Mouse (Mus musculus): ENCODE results near the gene Stpg3. TPM values are rescaled to one million over a fixed set of nuclear protein-coding genes. Genes with fewer than 3 reads are reported as not detected.

The Stpg3 gene
- polyA plus RNA-seq, 1 experiment from 2014 or later: not detected

DNA sequence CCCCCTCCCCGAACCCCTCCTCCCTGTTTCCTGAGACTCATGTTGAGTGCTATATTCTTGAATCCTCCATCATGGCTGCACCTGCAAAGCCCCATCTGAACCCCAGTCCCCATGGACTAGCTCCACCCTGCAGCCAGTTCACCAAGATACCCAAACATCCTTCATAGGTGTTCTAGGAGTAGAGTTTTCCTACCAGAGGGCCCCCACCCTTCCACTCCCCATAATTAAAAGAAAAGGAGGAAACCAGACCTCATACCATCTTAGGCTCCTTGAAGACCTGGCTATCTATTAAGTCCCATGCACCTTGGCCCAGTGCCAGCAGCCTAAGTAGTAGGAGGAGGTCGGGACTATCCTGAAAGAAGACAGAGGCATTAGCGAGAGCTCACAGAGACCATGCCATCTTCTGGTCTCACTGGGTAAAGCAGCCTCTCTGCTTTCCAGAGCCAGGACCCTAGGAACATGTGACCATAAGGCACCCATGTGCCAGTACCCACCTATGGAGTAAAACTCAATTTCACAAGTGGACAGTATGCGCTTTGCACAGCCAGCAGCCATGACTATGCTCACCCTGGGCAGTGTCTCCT is 10.7 kb downstream of the Stpg3 start:
- ATAC-seq: no peak
- H3K36me3 ChIP-seq (ENCODE audit: control insufficient read depth, insufficient read depth, low read length): peaks cover 54% of the 10 kb centered on the region
- 60% methylated on average over 4 of the region's 4 CpGs for WGBS

DNA sequence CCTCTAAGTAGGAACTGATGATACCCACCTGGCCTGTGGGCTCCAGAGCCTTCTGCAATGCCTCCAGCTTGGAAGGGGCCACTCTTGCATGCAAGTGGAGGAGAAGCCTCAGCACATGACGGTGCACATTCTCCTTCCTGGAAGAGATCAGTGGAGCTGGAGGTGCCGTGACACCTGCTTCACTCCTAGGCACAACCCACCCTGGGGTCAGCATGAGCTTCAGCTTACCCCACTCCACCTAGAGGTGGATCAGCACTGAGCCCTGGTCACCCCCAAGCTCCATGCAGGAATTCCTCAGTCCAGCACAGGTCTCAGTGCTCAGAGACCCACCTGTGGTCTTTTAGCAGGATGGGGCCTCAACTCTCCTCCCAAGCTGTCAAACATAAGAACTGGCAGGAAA is 13.8 kb downstream of the Stpg3 start:
- no peak for ATAC-seq
- peaks cover 11% of the 10 kb centered on the region for H3K27me3 ChIP-seq (replicated peaks; ENCODE audit: control insufficient read depth, insufficient read depth, low read length)
- whole genome bisulfite sequencing: 97% methylated on average over 2 of the region's 2 CpGs
- H3K9me3 ChIP-seq (ENCODE audit: control insufficient read depth, low read length): no peaks in the 10 kb centered on the region
- no peak overlapping the region for H3K4me3 ChIP-seq (ENCODE audit: low read length)
- no peaks in the 10 kb centered on the region for H3K4me1 ChIP-seq (ENCODE audit: control insufficient read depth, insufficient read depth, low read depth, low read length)
- peaks cover 45% of the 10 kb centered on the region for H3K36me3 ChIP-seq (ENCODE audit: control insufficient read depth, insufficient read depth, low read length)
- no peak overlapping the region for H3K27ac ChIP-seq (ENCODE audit: low read depth, low read length)
- no peak overlapping the region for H3K9ac ChIP-seq (ENCODE audit: low read depth, low read length)
- H3K4me2 ChIP-seq (ENCODE audit: low read length): no peak overlapping the region

More for the DNA sequence above, 10.7 kb downstream of the Stpg3 start:
- H3K4me3 ChIP-seq (ENCODE audit: low read length): no peak overlapping the region
- no peaks in the 10 kb centered on the region for H3K27me3 ChIP-seq (replicated peaks; ENCODE audit: control insufficient read depth, insufficient read depth, low read length)
- no peak overlapping the region for H3K4me2 ChIP-seq (ENCODE audit: low read length)
- H3K9ac ChIP-seq (ENCODE audit: low read depth, low read length): no peak overlapping the region
- H3K4me1 ChIP-seq (ENCODE audit: control insufficient read depth, insufficient read depth, low read depth, low read length): peaks cover 4% of the 10 kb centered on the region
- H3K9me3 ChIP-seq (ENCODE audit: control insufficient read depth, low read length): no peaks in the 10 kb centered on the region
- no peak overlapping the region for H3K27ac ChIP-seq (ENCODE audit: low read depth, low read length)

GRCm38 (mm10) chr2:25197946-25198345 is 16.5 kb downstream of the Stpg3 start:
- H3K4me1 ChIP-seq (ENCODE audit: control insufficient read depth, insufficient read depth, low read depth, low read length): no peaks in the 10 kb centered on the region
- H3K27ac ChIP-seq (ENCODE audit: low read depth, low read length): no peak overlapping the region
- peaks cover 29% of the 10 kb centered on the region for H3K36me3 ChIP-seq (ENCODE audit: control insufficient read depth, insufficient read depth, low read length)
- H3K9me3 ChIP-seq (ENCODE audit: control insufficient read depth, low read length): no peaks in the 10 kb centered on the region
- no peak overlapping the region for H3K9ac ChIP-seq (ENCODE audit: low read depth, low read length)
- no peak overlapping the region for H3K4me2 ChIP-seq (ENCODE audit: low read length)
- H3K27me3 ChIP-seq (replicated peaks; ENCODE audit: control insufficient read depth, insufficient read depth, low read length): peaks cover 23% of the 10 kb centered on the region
- ATAC-seq: no peak
- no peak overlapping the region for H3K4me3 ChIP-seq (ENCODE audit: low read length)

GRCm38 (mm10) chr2:25197191-25197590 is 17.2 kb downstream of the Stpg3 start:
- no peak for ATAC-seq
- Histone ChIP-seq H3K27me3 (replicated peaks; ENCODE audit: control insufficient read depth, insufficient read depth, low read length) (peaks cover 23% of the 10 kb centered on the region), H3K27ac (ENCODE audit: low read depth, low read length) (no peak overlapping the region), H3K36me3 (ENCODE audit: control insufficient read depth, insufficient read depth, low read length) (peaks cover 25% of the 10 kb centered on the region), H3K4me3 (ENCODE audit: low read length) (no peak overlapping the region), H3K4me2 (ENCODE audit: low read length) (no peak overlapping the region; the same call in 1 of the 2 replicates), H3K9ac (ENCODE audit: low read depth, low read length) (no peak overlapping the region), H3K9me3 (ENCODE audit: control insufficient read depth, low read length) (no peaks in the 10 kb centered on the region), H3K4me1 (ENCODE audit: control insufficient read depth, insufficient read depth, low read depth, low read length) (no peaks in the 10 kb centered on the region)
- 22% methylated on average over 2 of the region's 2 CpGs for WGBS

DNA sequence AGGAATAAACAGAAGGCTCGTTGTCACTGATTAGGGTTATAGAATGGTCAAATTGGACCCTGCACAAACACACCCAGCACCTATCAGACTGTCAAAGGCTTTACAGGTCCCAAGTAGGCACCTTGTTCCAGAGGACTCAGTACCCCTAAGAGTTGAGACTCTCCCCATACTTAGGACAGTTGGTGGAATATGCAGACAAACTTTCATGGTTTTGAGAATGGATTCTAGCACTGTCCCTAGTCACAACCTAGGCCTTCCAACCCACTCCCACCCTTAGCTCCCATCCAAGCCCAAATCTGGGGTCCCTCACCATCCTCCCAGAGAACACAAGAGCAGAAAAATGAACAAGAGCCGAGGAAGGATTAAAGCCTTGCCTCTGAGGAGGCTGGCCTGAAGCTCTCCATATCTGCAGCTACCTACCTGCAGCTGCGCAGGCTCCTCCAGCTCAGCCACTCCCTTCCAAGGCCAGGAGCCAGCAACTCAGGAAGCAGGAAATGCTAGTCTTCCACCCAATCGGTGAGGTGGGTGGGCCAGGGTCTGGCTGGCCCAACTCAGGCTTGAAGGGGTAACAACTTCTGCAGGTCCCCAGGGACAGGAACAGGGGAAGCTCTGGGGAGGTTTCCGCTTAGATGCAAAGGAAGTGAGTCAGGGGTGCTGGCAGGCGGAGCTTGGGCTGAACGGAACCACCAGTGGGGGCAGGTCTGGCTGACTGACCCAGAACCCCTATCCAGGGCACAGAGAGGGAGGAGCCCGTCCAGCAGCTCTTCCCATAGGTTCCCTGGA is 18.1 kb downstream of the Stpg3 start, which contains the start of gene Tor4a:
Gene Tor4a, minus strand, starts transcription at position 715 of the 783 bp plus-strand sequence.
- Histone ChIP-seq H3K4me1 (ENCODE audit: control insufficient read depth, insufficient read depth, low read depth, low read length) (no peaks in the 10 kb centered on the region), H3K9ac (ENCODE audit: low read depth, low read length) (0 out of 2 replicates have a peak within 1 kb of the TSS, but pooled peaks have one; percentile 7), H3K27me3 (replicated peaks; ENCODE audit: control insufficient read depth, insufficient read depth, low read length) (peaks cover 23% of the 10 kb centered on the region), H3K27ac (ENCODE audit: low read depth, low read length) (no peak within 1 kb of the TSS), H3K4me2 (ENCODE audit: low read length) (peak within 1 kb of the TSS; percentile 13; the same call in 1 of the 2 replicates), H3K9me3 (ENCODE audit: control insufficient read depth, low read length) (no peaks in the 10 kb centered on the region), H3K4me3 (ENCODE audit: low read length) (no peak within 1 kb of the TSS), H3K36me3 (ENCODE audit: control insufficient read depth, insufficient read depth, low read length) (peaks cover 25% of the 10 kb centered on the region)
- ATAC-seq: no peak
- 12% methylated on average over 8 of the region's 8 CpGs for WGBS

DNA sequence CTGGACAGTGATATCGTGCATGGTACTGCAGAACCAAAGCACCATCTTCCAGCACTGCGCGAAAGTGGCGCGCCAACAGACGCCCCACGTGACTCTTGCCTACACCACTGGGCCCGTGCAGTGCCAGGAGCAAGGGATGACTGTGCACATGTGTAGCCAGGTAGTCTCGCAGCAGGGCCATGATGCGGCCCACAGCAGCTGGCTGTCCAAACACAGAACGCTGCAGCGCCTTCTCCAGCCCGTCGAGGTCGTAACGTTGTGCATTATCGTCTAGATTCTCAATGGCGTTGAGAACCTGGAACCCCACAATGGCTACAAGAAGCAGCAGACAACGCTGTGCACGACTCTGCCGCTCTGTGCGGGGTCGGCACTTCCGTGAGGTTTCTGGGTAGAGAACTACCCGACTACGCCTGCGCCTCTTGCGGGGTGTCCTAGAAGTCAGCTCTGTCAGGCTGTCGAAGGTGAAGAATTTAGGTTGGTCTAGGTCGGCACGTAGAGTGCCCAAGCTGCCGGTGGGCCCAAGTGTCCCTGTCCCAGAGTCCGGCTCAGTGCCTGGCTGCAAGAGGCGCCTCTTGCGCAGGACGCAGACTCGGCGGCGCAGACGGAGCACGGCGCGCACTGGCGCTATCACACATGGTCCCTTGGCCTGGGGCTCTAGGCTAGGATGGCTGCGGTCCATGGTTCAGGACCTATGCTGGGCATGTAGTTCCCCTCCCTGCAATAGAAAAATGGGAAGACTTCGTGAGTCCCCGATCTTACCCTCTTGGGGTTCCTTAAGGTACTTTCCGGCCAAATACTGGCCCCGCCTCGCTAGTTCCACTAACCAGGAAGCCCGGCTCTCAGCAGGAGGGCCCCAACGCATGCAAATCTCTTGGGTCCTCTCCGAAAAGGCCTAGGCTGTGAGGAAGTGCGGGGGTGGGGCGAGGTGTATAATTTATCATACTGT is 19.0 kb downstream of the Stpg3 start:
- H3K27me3 ChIP-seq (replicated peaks; ENCODE audit: control insufficient read depth, insufficient read depth, low read length): peaks cover 23% of the 10 kb centered on the region
- no peak overlapping the region for H3K4me3 ChIP-seq (ENCODE audit: low read length)
- no peaks in the 10 kb centered on the region for H3K9me3 ChIP-seq (ENCODE audit: control insufficient read depth, low read length)
- no peaks in the 10 kb centered on the region for H3K4me1 ChIP-seq (ENCODE audit: control insufficient read depth, insufficient read depth, low read depth, low read length)
- no peak overlapping the region for H3K27ac ChIP-seq (ENCODE audit: low read depth, low read length)
- 0 out of 2 replicates have a peak overlapping the region, but pooled peaks have one; percentile 13 for H3K4me2 ChIP-seq (ENCODE audit: low read length)
- H3K36me3 ChIP-seq (ENCODE audit: control insufficient read depth, insufficient read depth, low read length): peaks cover 17% of the 10 kb centered on the region
- H3K9ac ChIP-seq (ENCODE audit: low read depth, low read length): 0 out of 2 replicates have a peak overlapping the region, but pooled peaks have one; percentile 7
- 22% methylated on average over 55 of the region's 55 CpGs for WGBS
- ATAC-seq: no peak

DNA sequence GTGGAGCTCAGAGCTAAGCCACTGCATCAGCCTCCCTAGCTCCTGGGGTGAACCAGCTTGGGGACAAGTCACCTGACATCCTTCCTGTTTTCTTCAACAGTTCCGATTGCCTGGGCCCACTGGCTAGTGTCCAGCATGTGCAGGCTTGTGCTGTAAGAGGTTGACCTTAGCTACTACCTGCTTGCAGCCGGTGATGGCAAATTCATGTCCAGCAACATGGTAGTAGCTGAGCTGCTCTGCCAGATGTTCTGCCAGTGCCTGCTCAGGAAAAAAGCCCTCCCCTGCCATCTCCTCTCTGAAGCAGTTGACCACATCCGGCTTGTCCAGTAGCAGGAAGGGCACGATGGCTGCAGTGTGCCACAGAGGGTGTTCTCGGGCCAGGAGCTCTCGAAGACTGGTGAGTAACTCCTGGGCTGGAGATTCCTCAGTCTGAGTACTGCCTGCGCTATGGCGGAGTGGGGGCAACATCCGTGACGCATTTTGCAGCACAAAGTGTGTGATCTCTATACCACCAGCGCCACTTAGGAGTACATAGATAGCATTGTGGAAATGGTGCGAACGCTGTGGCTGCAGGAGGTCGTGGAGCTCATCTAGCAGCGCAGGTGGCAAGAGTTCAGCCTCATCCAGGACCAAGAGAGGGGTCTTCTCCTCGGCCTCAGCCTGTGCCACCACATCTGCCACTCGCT is 19.8 kb downstream of the Stpg3 start:
- Histone ChIP-seq H3K27me3 (replicated peaks; ENCODE audit: control insufficient read depth, insufficient read depth, low read length) (peaks cover 23% of the 10 kb centered on the region), H3K4me2 (ENCODE audit: low read length) (no peak overlapping the region), H3K4me1 (ENCODE audit: control insufficient read depth, insufficient read depth, low read depth, low read length) (no peaks in the 10 kb centered on the region), H3K4me3 (ENCODE audit: low read length) (no peak overlapping the region), H3K27ac (ENCODE audit: low read depth, low read length) (no peak overlapping the region), H3K9me3 (ENCODE audit: control insufficient read depth, low read length) (no peaks in the 10 kb centered on the region), H3K36me3 (ENCODE audit: control insufficient read depth, insufficient read depth, low read length) (peaks cover 8% of the 10 kb centered on the region), H3K9ac (ENCODE audit: low read depth, low read length) (no peak overlapping the region)
- no peak for ATAC-seq
- 82% methylated on average over 17 of the region's 17 CpGs for WGBS

DNA sequence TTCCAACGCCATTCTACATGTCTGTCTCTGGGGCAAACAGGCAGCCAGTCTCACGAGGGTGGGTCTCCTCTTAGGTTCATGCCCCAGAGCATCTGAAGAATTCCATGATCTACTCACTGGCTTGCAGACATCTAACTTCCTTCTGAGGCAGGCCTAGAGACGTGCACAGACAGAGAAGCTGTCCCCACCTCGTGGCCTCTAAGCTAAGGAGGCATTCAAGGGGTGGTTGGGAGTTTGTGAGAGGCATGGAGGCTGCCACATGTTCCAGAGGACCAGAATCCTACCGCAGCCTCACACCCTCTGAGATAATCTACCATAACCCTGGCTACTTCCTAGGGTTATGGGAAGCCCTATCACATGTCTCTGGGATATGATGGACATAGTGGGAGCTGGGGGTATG is 20.4 kb downstream of the Stpg3 start:
- peaks cover 23% of the 10 kb centered on the region for H3K27me3 ChIP-seq (replicated peaks; ENCODE audit: control insufficient read depth, insufficient read depth, low read length)
- no peak overlapping the region for H3K4me2 ChIP-seq (ENCODE audit: low read length)
- H3K36me3 ChIP-seq (ENCODE audit: control insufficient read depth, insufficient read depth, low read length): peaks cover 4% of the 10 kb centered on the region
- no peak for ATAC-seq
- H3K4me1 ChIP-seq (ENCODE audit: control insufficient read depth, insufficient read depth, low read depth, low read length): no peaks in the 10 kb centered on the region
- H3K9me3 ChIP-seq (ENCODE audit: control insufficient read depth, low read length): no peaks in the 10 kb centered on the region
- H3K4me3 ChIP-seq (ENCODE audit: low read length): no peak overlapping the region
- 75% methylated on average over 5 of the region's 5 CpGs for WGBS
- no peak overlapping the region for H3K27ac ChIP-seq (ENCODE audit: low read depth, low read length)
- H3K9ac ChIP-seq (ENCODE audit: low read depth, low read length): no peak overlapping the region

Data from hindbrain, embryonic 16.5 days (tissue).